Mouse (Mus musculus): ENCODE data around the gene Rnf13. TPM values are rescaled to one million over a fixed set of nuclear protein-coding genes. Genes with fewer than 3 reads are reported as not detected.

The Rnf13 gene
- 137 and 182 TPM in 2 replicates for polyA plus RNA-seq (2015; fragmentation: Nextera tagmentation; extraction: Ambion mirVana)

GRCm38 (mm10) chr3:57735511-57736370 lies at the start of gene Rnf13:
TSS of gene Rnf13 (plus strand) at chr3:57736062.

GRCm38 (mm10) chr3:57692719-57693118 lies 43.1 kb upstream of the Rnf13 start, which contains the start of gene Ankub1:
TSS of gene Ankub1 (minus strand) at chr3:57692799.

GRCm38 (mm10) chr3:57847760-57848185 lies 111.9 kb downstream of the Rnf13 start, which contains the start of gene Pfn2:
TSS of gene Pfn2 (minus strand) at chr3:57848079.

Other genes with a start within 250 kb of the Rnf13 start
- 14.0 and 20.6 TPM in 2 replicates for gene Wwtr1, start 160.2 kb upstream of the Rnf13 start, polyA plus RNA-seq (2015; fragmentation: Nextera tagmentation; extraction: Ambion mirVana)
- 102 and 158 TPM in 2 replicates for gene Commd2, start 84.3 kb upstream of the Rnf13 start, polyA plus RNA-seq (2015; fragmentation: Nextera tagmentation; extraction: Ambion mirVana)
- not detected in 2 replicates for gene Ankub1, start 43.3 kb upstream of the Rnf13 start, polyA plus RNA-seq (2015; fragmentation: Nextera tagmentation; extraction: Ambion mirVana)
- 90.0 and 124 TPM in 2 replicates for gene Pfn2, start 112.0 kb downstream of the Rnf13 start, polyA plus RNA-seq (2015; fragmentation: Nextera tagmentation; extraction: Ambion mirVana)

All from adrenal gland, postnatal 0 days (tissue).